Mouse (Mus musculus): ENCODE results near the gene Tmem117.

GRCm38 (mm10) chr15:94942465-94942864, 313.4 kb downstream of the Tmem117 start:
- TF ChIP-seq CTCF (IDR thresholded peaks at IDR 0.05) (no peak), POLR2A (IDR thresholded peaks at IDR 0.05; ENCODE audit: insufficient read depth, low read depth, low read length) (no peak), EP300 (IDR thresholded peaks at IDR 0.05; ENCODE audit: insufficient read depth, low read depth, low read length) (no peak)

Measured in heart, adult 2 months (tissue).